Mouse (Mus musculus) CD4-positive, CD25-positive, alpha-beta regulatory T cell, adult 2 months (primary cell): ENCODE measurements around the gene Fbxw21.
A peak's percentile ranks its signal among the peaks of the same experiment; 100 is the strongest.

ENCODE experiments used
- DNase-seq: peaks from one replicate; pipeline ENCODE4 v3.0.0-alpha.2; 2012; ENCODE audit warnings: low read depth, low spot score

The Fbxw21 gene

DNA sequence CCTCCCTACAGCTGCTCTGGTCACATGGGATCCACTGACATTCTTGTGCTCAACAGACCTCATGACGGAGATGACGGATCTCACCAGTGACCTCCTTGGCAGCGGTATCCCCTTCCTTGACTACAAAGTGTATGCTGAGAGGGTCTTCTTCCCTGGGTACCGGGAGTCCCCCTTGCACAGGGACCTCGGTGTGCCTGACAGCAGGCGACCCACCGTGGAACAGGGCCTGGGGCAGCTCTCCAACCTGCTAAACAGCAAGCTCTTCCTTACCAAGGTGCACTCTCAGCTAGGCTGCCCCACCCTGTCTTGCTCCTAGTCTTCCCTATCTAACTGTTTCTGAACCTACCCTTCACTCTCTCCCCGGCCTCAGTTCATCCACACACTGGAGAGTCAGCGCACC is 50.2 kb downstream of the Fbxw21 start:
- DNase-seq = no peak

GRCm38 (mm10) chr9:109111101-109111500 is 50.7 kb downstream of the Fbxw21 start:
- DNase-seq = no peak

- no peak for DNase-seq
These were observed 51.6 kb downstream of the Fbxw21 start for GRCm38 (mm10) chr9:109110240-109110639.

DNA sequence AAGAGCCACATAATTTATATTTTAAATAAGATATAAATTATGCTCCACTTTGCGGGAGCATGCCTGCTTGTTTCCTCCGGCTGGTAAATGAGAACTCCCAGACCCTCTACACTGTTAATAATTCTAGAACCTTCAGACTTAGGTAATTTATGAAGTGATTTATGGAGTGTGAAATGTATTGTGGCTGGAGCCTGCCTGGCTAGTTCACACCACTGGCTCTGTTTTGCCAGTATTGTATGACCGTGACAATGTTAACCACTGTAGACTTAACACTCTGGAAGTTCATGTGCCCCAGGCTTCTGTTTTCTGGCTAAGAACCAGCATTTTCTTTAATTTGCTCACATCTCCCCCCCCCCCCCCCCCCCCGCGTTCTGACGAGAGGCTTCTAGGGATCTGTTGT is 54.5 kb downstream of the Fbxw21 start:
- DNase-seq = no peak

DNA sequence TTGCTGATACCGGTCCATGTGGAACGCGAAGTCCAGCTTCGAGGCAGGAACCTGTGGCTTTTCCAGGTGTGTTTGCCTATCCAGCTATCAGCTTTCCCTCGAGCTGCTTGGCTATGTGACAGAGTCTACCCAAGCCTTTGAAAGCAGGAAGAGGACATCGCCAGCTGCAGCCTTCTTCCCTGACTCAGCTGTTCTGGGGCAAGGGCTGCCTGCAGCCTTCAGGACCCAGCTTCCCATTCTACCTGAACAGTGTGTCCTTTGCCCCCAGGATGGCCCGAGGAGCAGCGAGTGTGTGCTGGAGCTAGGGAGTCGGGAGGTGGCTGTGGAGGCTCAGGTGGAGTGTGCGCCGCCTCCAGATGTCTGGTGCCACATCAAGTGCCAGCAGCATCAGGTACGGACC is 56.2 kb downstream of the Fbxw21 start:
- DNase-seq = no peak

GRCm38 (mm10) chr9:109105011-109105410 is 56.8 kb downstream of the Fbxw21 start:
- DNase-seq = no peak

DNA sequence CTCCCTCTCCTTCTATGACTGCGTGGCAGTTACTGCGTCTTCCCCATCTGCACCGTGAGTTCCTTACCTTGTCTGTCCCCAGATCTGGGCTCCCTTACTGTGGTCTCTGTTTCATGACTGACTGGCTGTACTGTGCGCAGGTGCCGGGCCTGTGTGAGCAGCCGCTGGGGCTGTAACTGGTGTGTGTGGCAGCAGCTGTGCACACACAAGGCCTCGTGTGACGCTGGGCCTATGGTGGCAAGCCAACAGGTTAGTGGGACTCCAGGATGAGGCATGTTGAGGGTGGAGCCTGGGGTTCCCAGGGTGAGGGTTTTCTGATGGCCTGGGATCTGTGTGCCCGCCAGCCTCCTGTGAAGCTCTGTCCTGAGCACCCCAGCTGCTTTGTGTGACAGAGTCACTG is 57.8 kb downstream of the Fbxw21 start:
- no peak for DNase-seq

DNA sequence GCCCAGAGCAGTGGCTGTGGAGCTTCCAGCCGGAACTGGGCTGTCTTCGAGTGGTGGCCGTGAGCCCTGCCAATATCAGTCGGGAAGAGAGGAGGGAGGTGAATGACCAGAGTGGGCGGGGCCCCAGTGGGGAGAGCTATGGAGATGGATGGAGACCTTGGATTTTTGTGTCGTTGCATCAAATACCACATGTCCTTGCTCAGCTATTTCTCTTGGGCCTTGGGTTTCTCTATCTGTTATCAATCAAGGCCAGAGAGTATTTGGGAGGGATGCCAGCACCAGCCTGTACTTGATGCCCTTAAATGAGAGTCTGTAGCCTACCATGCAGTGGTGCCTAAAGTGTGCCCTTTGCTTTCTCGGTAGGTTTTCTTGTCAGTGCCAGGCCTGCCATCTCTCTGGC is 58.6 kb downstream of the Fbxw21 start:
- DNase-seq = no peak

- DNase-seq = no peak
These were observed 59.3 kb downstream of the Fbxw21 start for GRCm38 (mm10) chr9:109102541-109102940.

GRCm38 (mm10) chr9:109101933-109102445 is 59.9 kb downstream of the Fbxw21 start:
- DNase-seq = no peak

DNA sequence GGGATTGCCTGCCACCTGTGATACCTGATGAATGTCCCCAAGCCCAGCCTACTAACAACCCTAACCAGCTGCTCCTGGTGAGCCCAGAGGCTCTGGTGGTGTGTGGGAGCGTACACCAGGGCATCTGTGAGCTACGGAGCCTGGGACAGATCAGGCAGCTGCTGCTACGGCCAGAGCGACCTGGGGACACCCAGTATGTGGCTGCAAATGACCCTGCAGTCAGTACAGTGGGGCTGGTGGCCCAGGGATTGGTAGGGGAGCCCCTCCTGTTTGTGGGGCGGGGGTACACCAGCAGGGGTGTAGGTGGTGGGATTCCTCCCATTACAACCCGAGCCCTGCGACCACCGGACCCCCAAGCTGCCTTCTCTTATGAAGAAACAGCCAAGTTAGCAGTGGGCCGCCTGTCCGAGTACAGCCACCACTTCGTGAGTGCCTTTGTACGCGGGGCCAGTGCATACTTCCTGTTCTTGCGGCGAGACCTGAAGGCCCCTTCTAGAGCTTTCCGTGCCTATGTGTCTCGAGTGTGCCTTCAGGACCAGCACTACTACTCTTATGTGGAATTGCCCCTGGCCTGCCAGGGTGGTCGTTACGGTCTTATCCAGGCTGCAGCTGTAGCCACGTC is 61.4 kb downstream of the Fbxw21 start:
- DNase-seq = no peak

DNA sequence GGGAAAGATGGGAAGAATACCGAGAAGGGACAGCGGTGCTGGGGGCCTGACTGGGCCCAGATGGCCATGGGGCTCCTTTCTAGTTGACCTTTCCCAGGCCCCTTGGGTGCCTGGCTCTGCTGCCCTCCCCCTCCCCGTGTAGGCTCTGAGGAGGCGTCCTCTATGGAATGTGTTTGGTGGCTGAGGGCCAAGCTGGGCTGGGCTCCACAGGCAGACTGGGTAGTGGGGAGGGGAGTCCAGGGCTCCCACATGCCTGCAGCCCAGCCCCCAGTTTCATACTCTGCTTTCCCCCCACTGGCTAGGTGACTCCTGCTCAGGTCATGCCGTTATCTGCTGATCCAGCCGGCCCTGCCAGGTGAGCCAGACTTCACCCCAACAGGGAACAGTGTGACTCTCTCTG is 62.9 kb downstream of the Fbxw21 start:
- DNase-seq = no peak

GRCm38 (mm10) chr9:109098366-109098765 is 63.5 kb downstream of the Fbxw21 start:
- DNase-seq = no peak

GRCm38 (mm10) chr9:109097831-109098230 is 64.0 kb downstream of the Fbxw21 start:
- no peak for DNase-seq

DNA sequence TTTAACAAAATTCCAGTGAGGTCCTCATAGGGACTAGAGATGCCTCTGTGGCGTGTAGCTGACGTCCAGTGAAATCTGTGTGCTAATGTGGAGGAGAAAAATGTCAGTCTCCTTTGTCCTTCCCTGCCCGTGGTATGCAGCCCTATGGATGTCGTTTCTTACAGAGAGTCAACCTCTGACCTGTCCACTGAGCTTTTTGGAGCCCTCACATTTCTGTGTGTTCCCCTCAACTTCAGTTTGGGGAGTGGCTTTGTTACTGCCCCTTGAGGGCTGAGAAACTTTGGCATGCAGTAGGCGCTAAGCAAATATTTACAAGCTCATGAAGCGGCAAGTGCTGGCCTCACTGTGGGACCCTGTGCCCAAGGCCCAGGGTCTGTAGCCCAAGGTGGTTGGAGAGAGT is 64.5 kb downstream of the Fbxw21 start:
- DNase-seq = no peak

GRCm38 (mm10) chr9:109096856-109097255 is 65.0 kb downstream of the Fbxw21 start:
- DNase-seq = no peak

- no peak for DNase-seq
These were observed 65.6 kb downstream of the Fbxw21 start for GRCm38 (mm10) chr9:109096251-109096661.

- peak; percentile 81 for DNase-seq
These were observed 66.5 kb downstream of the Fbxw21 start, which contains the start of gene Plxnb1 for GRCm38 (mm10) chr9:109095137-109095982. Gene Plxnb1 (plus strand): TSS chr9:109095389.

GRCm38 (mm10) chr9:109094553-109095136 is 67.2 kb downstream of the Fbxw21 start:
- peak; percentile 25 for DNase-seq

DNA sequence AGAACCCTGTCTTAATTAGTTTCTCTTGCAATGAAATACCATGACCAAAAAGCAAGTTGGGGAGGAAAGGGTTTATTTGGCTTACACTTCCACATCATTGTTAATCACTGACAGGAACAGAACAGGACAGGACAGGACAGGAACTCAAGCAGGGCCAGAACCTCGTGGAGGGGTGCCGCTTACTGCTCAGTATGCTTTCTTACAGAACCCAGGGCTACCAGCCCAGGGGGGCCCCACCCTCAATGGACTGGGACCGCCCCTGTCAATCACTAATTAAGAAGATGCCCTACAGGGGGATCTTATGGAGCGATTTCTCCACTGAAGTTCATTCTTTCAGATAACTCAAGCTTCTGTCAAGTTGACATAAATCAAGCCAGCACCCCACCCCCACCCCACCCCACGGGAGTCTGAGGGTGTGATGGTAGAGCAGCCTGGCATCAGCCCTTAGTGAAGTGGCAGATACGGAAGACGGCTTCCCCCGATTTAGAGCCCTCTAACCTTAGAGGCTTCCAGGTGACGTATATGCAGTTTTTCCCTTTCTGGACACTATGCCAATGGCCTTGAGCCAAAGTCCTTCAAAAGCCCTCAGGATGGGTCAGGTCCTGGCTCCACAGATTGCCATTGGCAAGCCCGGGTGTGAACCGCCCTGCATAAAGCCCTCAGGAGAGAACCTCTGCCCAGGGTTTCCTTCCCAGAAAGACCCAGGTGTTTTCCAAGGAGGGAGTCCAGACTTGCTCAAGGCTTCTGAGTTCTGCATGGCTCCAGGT is 67.9 kb downstream of the Fbxw21 start:
- DNase-seq = no peak

DNA sequence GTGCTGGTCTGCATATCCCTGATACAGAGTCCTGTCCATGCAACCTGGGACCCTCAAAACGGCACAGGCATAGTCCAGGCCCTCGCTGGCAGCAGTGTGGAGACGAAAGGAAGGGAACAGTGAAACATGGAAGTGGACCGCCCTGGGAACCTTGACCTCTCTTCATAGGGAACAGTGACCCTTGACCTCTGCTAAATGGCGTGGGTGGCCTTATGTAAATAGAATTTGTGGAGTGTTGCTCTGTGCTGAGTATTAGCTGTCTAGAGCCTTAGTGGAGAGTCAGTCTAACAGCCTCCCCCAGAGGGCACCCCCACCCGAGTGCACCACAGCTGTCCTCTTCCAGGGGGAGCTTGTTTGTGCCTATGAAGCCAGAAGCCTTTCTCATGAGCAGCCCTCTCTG is 69.0 kb downstream of the Fbxw21 start:
- no peak for DNase-seq

- no peak for DNase-seq
These were observed 70.0 kb downstream of the Fbxw21 start for GRCm38 (mm10) chr9:109091802-109092201.
